Mouse (Mus musculus): ENCODE data around the gene Rtn4ip1. TPM values are rescaled to one million over a fixed set of nuclear protein-coding genes. Genes with fewer than 3 reads are reported as not detected.

The Rtn4ip1 gene
- polyA plus RNA-seq (2012) = 1.8 and 1.9 TPM in 2 replicates

GRCm38 (mm10) chr10:43901578-43902194, at the start of gene Rtn4ip1, which contains the start of gene Qrsl1:
Gene Rtn4ip1, plus strand, starts transcription at chr10:43901807.
Gene Qrsl1, minus strand, starts transcription at chr10:43901745.

Other genes with a start within 250 kb of the Rtn4ip1 start
- 3.7 and 4.3 TPM in 2 replicates for gene Qrsl1, start 62 bp upstream of the Rtn4ip1 start, polyA plus RNA-seq (2012)
- gene Crybg1, start 247.0 kb downstream of the Rtn4ip1 start, polyA plus RNA-seq (2012) = 0.27 and 0.53 TPM in 2 replicates